Mouse (Mus musculus): ENCODE measurements around the gene Milr1.

GRCm38 (mm10) chr11:106737178-106737621, 13.8 kb upstream of the Milr1 start:
- no peak for TF ChIP-seq CTCF (IDR thresholded peaks at IDR 0.05)
- TF ChIP-seq EP300 (IDR thresholded peaks at IDR 0.05; ENCODE audit: insufficient read depth, low read depth, low read length): peak; percentile 80; the same call in 1 of the 2 replicates
- peak; percentile 37; the same call in 1 of the 2 replicates for TF ChIP-seq POLR2A (IDR thresholded peaks at IDR 0.05; ENCODE audit: insufficient read depth, low read depth, low read length)

Measured in heart, adult 2 months (tissue).